Mouse (Mus musculus): ENCODE data around the gene Hist2h3c2. TPM values are rescaled to one million over a fixed set of nuclear protein-coding genes. Genes with fewer than 3 reads are reported as not detected.
"Not testable (repeated sequence)": the region's sequence is repeated elsewhere in the genome, so short reads cannot be mapped to it uniquely, and the experiment has no call there.

Hist2h3c2 gene
- polyA plus RNA-seq, 1 experiment from 2014 or later, result 2.8 TPM

GRCm38 (mm10) chr3:96226695-96227648 lies 12.0 kb downstream of the Hist2h3c2 start:
- no peaks in the 10 kb centered on the region for H3K36me3 ChIP-seq (ENCODE audit: control insufficient read depth, insufficient read depth, low read length)
- 0 out of 2 replicates have a peak, but pooled peaks cover 5% of the 10 kb centered on the region for H3K4me1 ChIP-seq (replicated peaks; ENCODE audit: control insufficient read depth, insufficient read depth)
- H3K27me3 ChIP-seq (ENCODE audit: control insufficient read depth, insufficient read depth, low read length), result no peaks in the 10 kb centered on the region
- H3K27ac ChIP-seq (replicated peaks), result no peak overlapping the region
- H3K9me3 ChIP-seq (ENCODE audit: control insufficient read depth, low read length), result no peaks in the 10 kb centered on the region
- peak; percentile 46 for ATAC-seq (ENCODE audit: low FRiP score, low TSS enrichment)
- H3K4me2 ChIP-seq (replicated peaks; ENCODE audit: low read depth), result no peak overlapping the region
- TF ChIP-seq EP300 (optimal IDR thresholded peaks at IDR 0.05) (no peak), CTCF (IDR thresholded peaks at IDR 0.05; ENCODE audit: low read depth) (no peak)
- H3K4me3 ChIP-seq (ENCODE audit: low read depth, low read length), result no peak overlapping the region
- H3K9ac ChIP-seq (ENCODE audit: low read length), result no peak overlapping the region
- DNase-seq (ENCODE audit: low spot score), result no peak
- 57% methylated on average over 8 of the region's 8 CpGs for WGBS

GRCm38 (mm10) chr3:96225421-96225820 lies 13.5 kb downstream of the Hist2h3c2 start:
- Histone ChIP-seq H3K27me3 (ENCODE audit: control insufficient read depth, insufficient read depth, low read length) (no peaks in the 10 kb centered on the region), H3K27ac (replicated peaks) (no peak overlapping the region), H3K9ac (ENCODE audit: low read length) (no peak overlapping the region), H3K4me2 (replicated peaks; ENCODE audit: low read depth) (no peak overlapping the region), H3K36me3 (ENCODE audit: control insufficient read depth, insufficient read depth, low read length) (no peaks in the 10 kb centered on the region), H3K4me1 (replicated peaks; ENCODE audit: control insufficient read depth, insufficient read depth) (0 out of 2 replicates have a peak, but pooled peaks cover 5% of the 10 kb centered on the region), H3K4me3 (ENCODE audit: low read depth, low read length) (no peak overlapping the region), H3K9me3 (ENCODE audit: control insufficient read depth, low read length) (no peaks in the 10 kb centered on the region)
- TF ChIP-seq EP300 (optimal IDR thresholded peaks at IDR 0.05), result no peak
- no peak for TF ChIP-seq CTCF (IDR thresholded peaks at IDR 0.05; ENCODE audit: low read depth)
- ATAC-seq (ENCODE audit: low FRiP score, low TSS enrichment) (no peak), DNase-seq (ENCODE audit: low spot score) (no peak)
- WGBS, result 31% methylated on average over 2 of the region's 2 CpGs

GRCm38 (mm10) chr3:96222774-96223173 lies 16.2 kb downstream of the Hist2h3c2 start:
- 75% methylated on average over 4 of the region's 4 CpGs for WGBS
- Histone ChIP-seq H3K4me2 (replicated peaks; ENCODE audit: low read depth) (peak overlapping the region; percentile 8; the same call in 1 of the 2 replicates), H3K27me3 (ENCODE audit: control insufficient read depth, insufficient read depth, low read length) (no peaks in the 10 kb centered on the region), H3K4me1 (replicated peaks; ENCODE audit: control insufficient read depth, insufficient read depth) (0 out of 2 replicates have a peak, but pooled peaks cover 5% of the 10 kb centered on the region), H3K9ac (ENCODE audit: low read length) (no peak overlapping the region), H3K36me3 (ENCODE audit: control insufficient read depth, insufficient read depth, low read length) (no peaks in the 10 kb centered on the region), H3K4me3 (ENCODE audit: low read depth, low read length) (no peak overlapping the region), H3K9me3 (ENCODE audit: control insufficient read depth, low read length) (no peaks in the 10 kb centered on the region), H3K27ac (replicated peaks) (no peak overlapping the region)
- TF ChIP-seq CTCF (IDR thresholded peaks at IDR 0.05; ENCODE audit: low read depth) (no peak), EP300 (optimal IDR thresholded peaks at IDR 0.05) (no peak)
- DNase-seq (ENCODE audit: low spot score) (no peak), ATAC-seq (ENCODE audit: low FRiP score, low TSS enrichment) (no peak)

GRCm38 (mm10) chr3:96221640-96222038 lies 17.3 kb downstream of the Hist2h3c2 start:
- peak overlapping the region; percentile 53 for H3K4me3 ChIP-seq (ENCODE audit: low read depth, low read length)
- H3K9me3 ChIP-seq (ENCODE audit: control insufficient read depth, low read length), result no peaks in the 10 kb centered on the region
- peak overlapping the region; percentile 97 for H3K27ac ChIP-seq (replicated peaks)
- H3K27me3 ChIP-seq (ENCODE audit: control insufficient read depth, insufficient read depth, low read length), result no peaks in the 10 kb centered on the region
- H3K36me3 ChIP-seq (ENCODE audit: control insufficient read depth, insufficient read depth, low read length), result no peaks in the 10 kb centered on the region
- 0 out of 2 replicates have a peak, but pooled peaks cover 5% of the 10 kb centered on the region for H3K4me1 ChIP-seq (replicated peaks; ENCODE audit: control insufficient read depth, insufficient read depth)
- ATAC-seq (ENCODE audit: low FRiP score, low TSS enrichment), result no peak
- peak overlapping the region; percentile 60 for H3K9ac ChIP-seq (ENCODE audit: low read length)
- TF ChIP-seq EP300 (optimal IDR thresholded peaks at IDR 0.05), result no peak
- no peak for TF ChIP-seq CTCF (IDR thresholded peaks at IDR 0.05; ENCODE audit: low read depth)
- DNase-seq (ENCODE audit: low spot score), result no peak
- WGBS, result 20% methylated on average over 9 of the region's 9 CpGs
- H3K4me2 ChIP-seq (replicated peaks; ENCODE audit: low read depth), result peak overlapping the region; percentile 69

GRCm38 (mm10) chr3:96220765-96221639 lies 17.9 kb downstream of the Hist2h3c2 start, which contains the start of the genes Hist2h2ac and Hist2h2be:
Gene Hist2h2ac, minus strand, starts transcription at chr3:96220880.
Gene Hist2h2be, plus strand, starts transcription at chr3:96221119.
- Histone ChIP-seq H3K4me1 (replicated peaks; ENCODE audit: control insufficient read depth, insufficient read depth) (0 out of 2 replicates have a peak, but pooled peaks cover 5% of the 10 kb centered on the region), H3K36me3 (ENCODE audit: control insufficient read depth, insufficient read depth, low read length) (no peaks in the 10 kb centered on the region), H3K4me3 (ENCODE audit: low read depth, low read length) (peak within 1 kb of the TSS; percentile 53), H3K27me3 (ENCODE audit: control insufficient read depth, insufficient read depth, low read length) (no peaks in the 10 kb centered on the region), H3K9ac (ENCODE audit: low read length) (peak within 1 kb of the TSS; percentile 79), H3K4me2 (replicated peaks; ENCODE audit: low read depth) (peak within 1 kb of the TSS; percentile 69), H3K27ac (replicated peaks) (peak within 1 kb of the TSS; percentile 97), H3K9me3 (ENCODE audit: control insufficient read depth, low read length) (no peaks in the 10 kb centered on the region)
- TF ChIP-seq CTCF (IDR thresholded peaks at IDR 0.05; ENCODE audit: low read depth), result peak; percentile 15; the same call in 1 of the 2 replicates
- peak; percentile 57 for TF ChIP-seq EP300 (optimal IDR thresholded peaks at IDR 0.05)
- peak; percentile 92 for ATAC-seq (ENCODE audit: low FRiP score, low TSS enrichment)
- DNase-seq (ENCODE audit: low spot score), result peak; percentile 84
- WGBS, result under 1% methylated on average over 42 of the region's 43 CpGs

GRCm38 (mm10) chr3:96220131-96220764 lies 18.7 kb downstream of the Hist2h3c2 start:
- not testable (repeated sequence) for H3K9me3 ChIP-seq (ENCODE audit: control insufficient read depth, low read length); H3K4me1 ChIP-seq (replicated peaks; ENCODE audit: control insufficient read depth, insufficient read depth); H3K36me3 ChIP-seq (ENCODE audit: control insufficient read depth, insufficient read depth, low read length); ATAC-seq (ENCODE audit: low FRiP score, low TSS enrichment); H3K27me3 ChIP-seq (ENCODE audit: control insufficient read depth, insufficient read depth, low read length)
- peak overlapping the region; percentile 53 for H3K4me3 ChIP-seq (ENCODE audit: low read depth, low read length)
- 0% methylated on average over 25 of the region's 47 CpGs for WGBS
- H3K4me2 ChIP-seq (replicated peaks; ENCODE audit: low read depth), result peak overlapping the region; percentile 69
- peak overlapping the region; percentile 79 for H3K9ac ChIP-seq (ENCODE audit: low read length)
- DNase-seq (ENCODE audit: low spot score), result peak; percentile 35
- H3K27ac ChIP-seq (replicated peaks), result peak overlapping the region; percentile 97

All from stomach, postnatal 0 days (tissue).